Mouse (Mus musculus) central nervous system, embryonic 18 days (tissue): ENCODE results near the gene Tmem209. TPM values are rescaled to one million over a fixed set of nuclear protein-coding genes. Genes with fewer than 3 reads are reported as not detected.

Experiments
- polyA plus RNA-seq: library from polyadenylated mRNA; depleted of rRNA; stranded (reverse); fragments of >200 nt; gene quantifications from 2 replicates; pipeline ENCODE4 v1.2.3, GENCODE M21; 2012; rRNA removed

The Tmem209 gene
- polyA plus RNA-seq, result 31.4 and 35.0 TPM in 2 replicates

DNA sequence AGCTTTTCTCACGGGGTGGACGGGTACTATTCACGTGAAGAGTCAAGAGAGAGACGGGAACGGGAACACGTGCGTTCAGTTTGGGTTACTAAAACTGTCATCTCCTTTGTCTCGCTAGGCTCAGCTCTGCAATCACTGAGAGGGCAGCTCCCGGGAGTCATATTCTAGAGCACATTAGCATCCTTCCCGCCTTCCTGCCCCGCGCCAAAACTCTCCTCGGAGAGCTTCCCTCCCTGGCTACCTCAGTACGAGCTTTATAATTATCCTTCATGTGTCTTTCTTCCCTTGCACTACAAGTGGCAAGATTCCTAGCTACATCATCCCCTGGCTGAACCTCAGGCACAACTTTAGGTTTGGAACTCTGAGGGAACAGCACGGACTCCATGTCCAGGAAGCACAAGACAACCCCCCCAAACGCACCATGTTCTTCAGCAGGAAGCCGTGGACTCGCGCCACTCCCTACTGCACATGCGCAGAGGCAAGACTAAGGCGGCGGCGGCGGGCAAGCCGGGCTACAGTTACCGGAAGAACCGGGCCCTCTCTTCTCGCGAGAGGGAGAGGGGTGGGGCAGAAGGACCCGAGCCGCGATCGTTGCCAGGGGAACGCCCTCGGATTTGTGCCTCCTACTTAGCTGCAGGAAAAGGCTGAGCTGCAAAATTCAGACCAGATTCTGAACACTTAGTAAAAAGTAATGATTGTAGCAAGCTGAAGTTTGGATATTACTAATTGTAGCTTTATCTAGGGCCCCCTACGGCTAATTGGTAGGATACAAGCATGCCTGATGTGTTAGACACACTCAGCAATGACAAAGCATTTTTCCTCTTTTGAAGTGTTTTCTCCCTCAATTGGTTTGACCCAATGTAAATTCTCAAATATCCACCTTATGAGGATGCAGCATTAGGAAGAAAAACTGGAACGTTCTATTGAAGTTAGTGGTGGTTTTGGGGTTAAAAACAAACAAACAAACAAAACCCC is at the start of gene Tmem209, which contains the start of gene Ssmem1:
Gene Tmem209, minus strand, starts transcription at position 519 of the 975 bp plus-strand sequence.
Gene Ssmem1, plus strand, starts transcription at position 585 of the 975 bp plus-strand sequence.

DNA sequence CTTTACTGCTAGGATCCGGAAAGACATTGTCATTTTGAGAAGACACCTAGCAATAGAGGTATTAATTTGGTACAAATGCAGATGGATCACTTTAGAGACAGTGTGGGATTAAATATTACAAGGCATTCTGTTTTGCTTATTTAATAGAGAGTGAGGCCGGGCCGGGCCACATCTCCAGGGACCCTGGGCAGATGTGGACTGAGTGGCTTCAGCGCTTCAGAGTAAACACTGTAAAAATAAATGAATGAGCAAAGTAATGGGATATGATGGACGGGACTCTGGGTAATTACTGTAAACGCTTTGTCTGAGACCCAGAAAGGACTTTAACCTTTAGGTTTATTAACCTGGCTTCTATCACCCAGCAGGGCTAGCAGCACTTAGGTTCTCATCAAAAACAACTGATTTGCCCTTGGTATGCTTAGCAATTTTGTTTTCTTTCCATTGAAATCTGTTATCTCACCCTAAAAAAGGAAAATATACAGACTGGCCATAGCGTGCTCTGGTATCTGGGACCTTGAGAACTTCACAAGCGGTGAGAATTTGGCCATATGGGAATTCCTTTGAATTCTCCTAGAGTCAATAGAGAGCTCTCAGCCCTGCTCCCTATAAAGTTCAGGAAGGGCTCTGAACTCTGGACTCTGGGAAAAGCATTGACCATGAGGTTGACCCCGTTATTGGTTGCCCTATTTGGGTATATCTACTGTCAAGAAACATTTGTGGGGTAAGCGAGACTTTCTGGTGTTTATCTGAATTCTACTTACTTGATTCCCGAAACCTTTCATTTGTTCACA is 31.6 kb upstream of the Tmem209 start, which contains the start of gene Cpa2:
Gene Cpa2, plus strand, starts transcription at position 574 of the 791 bp plus-strand sequence.

Other genes with a start within 250 kb of the Tmem209 start
- gene Ube2h, start 205.2 kb downstream of the Tmem209 start, polyA plus RNA-seq, result 64.0 and 70.0 TPM in 2 replicates
- gene Zc3hc1, start 118.8 kb downstream of the Tmem209 start, polyA plus RNA-seq, result 44.8 and 45.1 TPM in 2 replicates
- 113 and 118 TPM in 2 replicates for gene Klhdc10, start 107.9 kb downstream of the Tmem209 start, polyA plus RNA-seq
- 0.09 and 0.11 TPM in 2 replicates for gene Ssmem1, start 66 bp upstream of the Tmem209 start, polyA plus RNA-seq
- gene Cpa2, start 31.8 kb upstream of the Tmem209 start, polyA plus RNA-seq, result 5.3 and 5.7 TPM in 2 replicates
- gene Cpa4, start 58.6 kb upstream of the Tmem209 start, polyA plus RNA-seq, result 0.79 and 1.00 TPM in 2 replicates
- 0.04 and 0.12 TPM in 2 replicates for gene Cpa5, start 101.2 kb upstream of the Tmem209 start, polyA plus RNA-seq
- 0.83 and 1.1 TPM in 2 replicates for gene Cpa1, start 129.4 kb upstream of the Tmem209 start, polyA plus RNA-seq
- gene Cep41, start 184.0 kb upstream of the Tmem209 start, polyA plus RNA-seq, result 14.5 and 14.6 TPM in 2 replicates
- 191 and 227 TPM in 2 replicates for gene Mest, start 213.8 kb upstream of the Tmem209 start, polyA plus RNA-seq